Comparison of ENCODE assay signal across 24 mouse cellular contexts in genomic region chr17:65618431-65618830, GRCm38 (mm10). TPM values are rescaled to one million over a fixed set of nuclear protein-coding genes. Genes with fewer than 3 reads are reported as not detected.
DNase-seq lines count a peak whose midpoint lies in the region; TF ChIP-seq lines count a peak whose summit lies in the region.
"Had no signal": no experiment of that assay in that cellular context is flagged by ENCODE, and none has a peak within 500 bp of the region (broad histone marks: within the 10 kb centered on the region; RNA-seq: fewer than 3 reads in every experiment).

No protein-coding gene starts in this region.

- peak; percentile 48 for DNase-seq in adrenal gland, postnatal 14 days
- no peak for DNase-seq in adrenal gland, postnatal 25 days
- peak; percentile 21 to 25 for DNase-seq in layer of hippocampus, adult 2 months (ENCODE audit: low spot score in 2 of 2)
- no peak for DNase-seq in layer of hippocampus, postnatal 10 days (ENCODE audit: low spot score in 2 of 2)
- DNase-seq in 416B (ENCODE audit: low read depth): peak; percentile 56
- DNase-seq in brain, adult 2 months (ENCODE audit: low read depth, low spot score): peak; percentile 46
- DNase-seq in T-cell, adult 2 months (ENCODE audit: low spot score): no peak
- no peak for DNase-seq in spleen, postnatal 14 days (ENCODE audit: low spot score in 2 of 2)
- DNase-seq: cerebellum, postnatal 10 days; liver, postnatal 0 days; midbrain, embryonic 14.5 days; right cerebral cortex, postnatal 25 days; thymus, adult 2 months had no signal

- no peak overlapping the region for H3K4me3 ChIP-seq in layer of hippocampus, adult 2 months
- H3K4me3 ChIP-seq: forebrain, embryonic 10.5 days; heart, embryonic 10.5 days; hindbrain, embryonic 10.5 days; kidney, embryonic 15.5 days; megakaryocyte, embryonic 14.5 days; neural tube, embryonic 15.5 days had no signal

- TF ChIP-seq CTCF in layer of hippocampus, adult 2 months (conservative IDR thresholded peaks at IDR 0.05): no peak

- H3K27ac ChIP-seq in layer of hippocampus, adult 2 months: no peak overlapping the region
- H3K27ac ChIP-seq: forebrain, embryonic 10.5 days; heart, embryonic 10.5 days; hindbrain, embryonic 10.5 days; kidney, embryonic 15.5 days; neural tube, embryonic 15.5 days had no signal

RNA-seq across cellular contexts. Expression of gene Vapa, which starts 5.1 kb away (rescaled TPM):
- total RNA-seq in adrenal gland, postnatal 14 days (2021): 132 and 134 TPM in 2 replicates
- total RNA-seq in adrenal gland, postnatal 25 days (2021): 162 and 209 TPM in 2 replicates
- total RNA-seq in layer of hippocampus, adult 2 months (2021): 100 to 1,000 TPM; 131 to 137 TPM
- total RNA-seq in layer of hippocampus, postnatal 10 days (2021): 100 to 1,000 TPM; 153 to 164 TPM

RNA-seq across cellular contexts. Expression of gene Txndc2, which starts 23.5 kb away (rescaled TPM):
- total RNA-seq in adrenal gland, postnatal 14 days (2021): 11.9 and 12.5 TPM in 2 replicates
- 39.6 and 47.1 TPM in 2 replicates for total RNA-seq in adrenal gland, postnatal 25 days (2021)
- total RNA-seq in layer of hippocampus, adult 2 months (2021): not detected
- under 1 TPM; 0.18 to 0.32 TPM for total RNA-seq in layer of hippocampus, postnatal 10 days (2021)
- total RNA-seq: CH12.LX; gastrocnemius, adult 18-20 months; layer of hippocampus, adult 18-20 months; left cerebral cortex, adult 18-20 months; liver, adult 2 months had no signal

Comparison
In these comparisons a context has a peak if more than half of its experiments do, and no peak if none do; other contexts are left out.
1. DNase-seq: peak in adrenal gland, postnatal 14 days (single experiment), layer of hippocampus, adult 2 months (2 of 2), 416B (single experiment) and brain, adult 2 months (single experiment); none in adrenal gland, postnatal 25 days (single experiment), layer of hippocampus, postnatal 10 days (0 of 2), T-cell, adult 2 months (single experiment) and spleen, postnatal 14 days (0 of 2).